Mouse (Mus musculus) liver, embryonic 11.5 days (tissue): Measurements from ENCODE around the gene Myrf. TPM values are rescaled to one million over a fixed set of nuclear protein-coding genes. Genes with fewer than 3 reads are reported as not detected.

Experiments used
- ATAC-seq: fragments of 200-750 bp; cut with Nextera tagmentation; replicated peaks from 2 replicates; pipeline ENCODE4 v1.8.0; 2017; ENCODE audit warnings: moderate number of reproducible peaks, mild to moderate bottlenecking, moderate TSS enrichment, moderate library complexity; ENCODE audit not compliant: low FRiP score
- DNase-seq: peaks from one replicate; pipeline ENCODE4 v3.0.0-alpha.2; 2017; ENCODE audit warnings: low spot score
- H3K27ac ChIP-seq: fragments of 300-500 bp; sonication (generic); 2 replicates; pipeline ENCODE4 v1.5.1; 2014; ENCODE audit warnings: mild to moderate bottlenecking, low read depth, low read length, control low read depth
- H3K27me3 ChIP-seq: fragments of 300-500 bp; sonication (generic); replicated peaks from 2 replicates; pipeline ENCODE4 v1.6.1; 2014; ENCODE audit warnings: low read length, mixed read lengths; ENCODE audit not compliant: control insufficient read depth, insufficient read depth
- H3K36me3 ChIP-seq: fragments of 300-500 bp; sonication (generic); 2 replicates; pipeline ENCODE4 v1.6.1; 2014; ENCODE audit warnings: mild to moderate bottlenecking, low read length, moderate library complexity, mixed read lengths; ENCODE audit not compliant: control insufficient read depth, insufficient read depth
- H3K4me1 ChIP-seq: fragments of 300-500 bp; sonication (generic); replicated peaks from 2 replicates; pipeline ENCODE4 v1.6.1; 2014; ENCODE audit warnings: low read length, mixed read lengths; ENCODE audit not compliant: control insufficient read depth, insufficient read depth
- H3K4me2 ChIP-seq: fragments of 300-500 bp; sonication (generic); 2 replicates; pipeline ENCODE4 v1.6.1; 2014; ENCODE audit warnings: mild to moderate bottlenecking, control low read depth, moderate library complexity
- H3K4me3 ChIP-seq: fragments of 300-500 bp; sonication (generic); 2 replicates; pipeline ENCODE4 v1.5.1; 2014; ENCODE audit warnings: low read depth, low read length, control low read depth
- H3K9ac ChIP-seq: fragments of 300-500 bp; sonication (generic); 2 replicates; pipeline ENCODE4 v1.6.1; 2014; ENCODE audit warnings: low read depth, low read length, control low read depth
- H3K9me3 ChIP-seq: fragments of 300-500 bp; sonication (generic); 2 replicates; pipeline ENCODE4 v1.6.1; 2016; ENCODE audit warnings: low read length, inconsistent platforms, mixed read lengths; ENCODE audit not compliant: control insufficient read depth
- WGBS: fragments of 180-500 bp; shearing (Covaris S2); extraction: QIAGEN DNeasy Blood & Tissue Kit; methylation state at CpG from one replicate; pipeline ENCODE4 v1.1.7; 2014; 5-methylcytosine and 5-hydroxymethylcytosine counted together
- polyA plus RNA-seq: library from polyadenylated mRNA; unstranded; fragments of >200 nt; fragmentation: Nextera tagmentation; extraction: Ambion mirVana; gene quantifications from 2 replicates; pipeline ENCODE4 v1.2.1, GENCODE M21; 2014

Myrf gene
- polyA plus RNA-seq, 1 experiment from 2014 or later = 24.1 TPM

- Histone ChIP-seq H3K9me3 (no peaks in the 10 kb centered on the region), H3K36me3 (peaks cover 31% of the 10 kb centered on the region), H3K4me2 (no peak overlapping the region), H3K4me1 (no peaks in the 10 kb centered on the region), H3K27ac (no peak overlapping the region), H3K27me3 (no peaks in the 10 kb centered on the region), H3K9ac (no peak overlapping the region), H3K4me3 (no peak overlapping the region)
- DNase-seq = no peak
- WGBS = 68% methylated on average over 4 of the region's 4 CpGs
- ATAC-seq = no peak; the same call in 1 of the 2 replicates
Observed at GRCm38 (mm10) chr19:10210885-10211284, 29.7 kb downstream of the Myrf start.

GRCm38 (mm10) chr19:10208851-10209250 lies 31.7 kb downstream of the Myrf start:
- peaks cover 7% of the 10 kb centered on the region for H3K4me1 ChIP-seq
- no peaks in the 10 kb centered on the region for H3K27me3 ChIP-seq
- no peaks in the 10 kb centered on the region for H3K9me3 ChIP-seq
- peaks cover 33% of the 10 kb centered on the region for H3K36me3 ChIP-seq
- H3K4me3 ChIP-seq = no peak overlapping the region
- 80% methylated on average over 3 of the region's 3 CpGs for WGBS
- DNase-seq (no peak), ATAC-seq (no peak)
- H3K4me2 ChIP-seq = no peak overlapping the region
- 0 out of 2 replicates have a peak overlapping the region, but pooled peaks have one; percentile 8 for H3K27ac ChIP-seq
- no peak overlapping the region for H3K9ac ChIP-seq

- WGBS = 73% methylated on average over 6 of the region's 6 CpGs
- ATAC-seq (no peak), DNase-seq (no peak)
- no peaks in the 10 kb centered on the region for H3K9me3 ChIP-seq
- H3K36me3 ChIP-seq = peaks cover 40% of the 10 kb centered on the region
- peak overlapping the region; percentile 95; the same call in 1 of the 2 replicates for H3K9ac ChIP-seq
- H3K27me3 ChIP-seq = no peaks in the 10 kb centered on the region
- H3K27ac ChIP-seq = 0 out of 2 replicates have a peak overlapping the region, but pooled peaks have one; percentile 94
- peaks cover 10% of the 10 kb centered on the region for H3K4me1 ChIP-seq
- H3K4me3 ChIP-seq = peak overlapping the region; percentile 95
- peak overlapping the region; percentile 88 for H3K4me2 ChIP-seq
Observed at GRCm38 (mm10) chr19:10205051-10205450, 35.5 kb downstream of the Myrf start.

GRCm38 (mm10) chr19:10204616-10205001 lies 35.9 kb downstream of the Myrf start:
- H3K4me3 ChIP-seq = peak overlapping the region; percentile 95
- peaks cover 40% of the 10 kb centered on the region for H3K36me3 ChIP-seq
- no peaks in the 10 kb centered on the region for H3K9me3 ChIP-seq
- peak overlapping the region; percentile 88 for H3K4me2 ChIP-seq
- DNase-seq (no peak), ATAC-seq (peak; percentile 34)
- no peaks in the 10 kb centered on the region for H3K27me3 ChIP-seq
- H3K9ac ChIP-seq = peak overlapping the region; percentile 95
- WGBS = under 1% methylated on average over 5 of the region's 5 CpGs
- peaks cover 10% of the 10 kb centered on the region for H3K4me1 ChIP-seq
- H3K27ac ChIP-seq = peak overlapping the region; percentile 94

GRCm38 (mm10) chr19:10203848-10204615 lies 36.5 kb downstream of the Myrf start, which contains the start of the genes Tmem258 and Fen1:
Gene Tmem258, plus strand, starts transcription at chr19:10204014.
Gene Fen1, minus strand, starts transcription at chr19:10204169.
- peak within 1 kb of the TSS; percentile 94 for H3K27ac ChIP-seq
- H3K27me3 ChIP-seq = no peaks in the 10 kb centered on the region
- DNase-seq (peak; percentile 93), ATAC-seq (peak; percentile 82)
- no peaks in the 10 kb centered on the region for H3K9me3 ChIP-seq
- WGBS = under 1% methylated on average over 40 of the region's 40 CpGs
- peak within 1 kb of the TSS; percentile 95 for H3K9ac ChIP-seq
- H3K4me3 ChIP-seq = peak within 1 kb of the TSS; percentile 95
- H3K4me1 ChIP-seq = peaks cover 10% of the 10 kb centered on the region
- peaks cover 40% of the 10 kb centered on the region for H3K36me3 ChIP-seq
- peak within 1 kb of the TSS; percentile 88 for H3K4me2 ChIP-seq

GRCm38 (mm10) chr19:10203146-10203847 lies 37.3 kb downstream of the Myrf start:
- DNase-seq (no peak), ATAC-seq (peak; percentile 80)
- H3K4me3 ChIP-seq = peak overlapping the region; percentile 95
- peak overlapping the region; percentile 88 for H3K4me2 ChIP-seq
- WGBS = 1% methylated on average over 23 of the region's 23 CpGs
- peak overlapping the region; percentile 95 for H3K9ac ChIP-seq
- H3K36me3 ChIP-seq = peaks cover 40% of the 10 kb centered on the region
- H3K27ac ChIP-seq = peak overlapping the region; percentile 94
- no peaks in the 10 kb centered on the region for H3K9me3 ChIP-seq
- H3K4me1 ChIP-seq = peaks cover 10% of the 10 kb centered on the region
- H3K27me3 ChIP-seq = no peaks in the 10 kb centered on the region

- peaks cover 46% of the 10 kb centered on the region for H3K36me3 ChIP-seq
- no peak overlapping the region for H3K4me2 ChIP-seq
- no peak overlapping the region for H3K4me3 ChIP-seq
- 27% methylated on average over 3 of the region's 3 CpGs for WGBS
- ATAC-seq (peak; percentile 36; the same call in 1 of the 2 replicates), DNase-seq (no peak)
- 0 out of 2 replicates have a peak, but pooled peaks cover 3% of the 10 kb centered on the region for H3K4me1 ChIP-seq
- no peaks in the 10 kb centered on the region for H3K27me3 ChIP-seq
- H3K9ac ChIP-seq = no peak overlapping the region
- no peak overlapping the region for H3K27ac ChIP-seq
- no peaks in the 10 kb centered on the region for H3K9me3 ChIP-seq
Observed at GRCm38 (mm10) chr19:10198723-10199122, 41.8 kb downstream of the Myrf start.

GRCm38 (mm10) chr19:10198286-10198685 lies 42.3 kb downstream of the Myrf start:
- ATAC-seq (no peak), DNase-seq (no peak)
- 81% methylated on average over 2 of the region's 2 CpGs for WGBS
- Histone ChIP-seq H3K4me1 (0 out of 2 replicates have a peak, but pooled peaks cover 3% of the 10 kb centered on the region), H3K9me3 (no peaks in the 10 kb centered on the region), H3K9ac (no peak overlapping the region), H3K4me2 (no peak overlapping the region), H3K27ac (no peak overlapping the region), H3K36me3 (peaks cover 50% of the 10 kb centered on the region), H3K27me3 (no peaks in the 10 kb centered on the region), H3K4me3 (no peak overlapping the region)
